Mouse (Mus musculus): ENCODE measurements around the gene Zfp169.

GRCm38 (mm10) chr13:48515861-48516260, 2.6 kb upstream of the Zfp169 start:
- TF ChIP-seq POLR2A (IDR thresholded peaks at IDR 0.05; ENCODE audit: borderline replicate concordance, insufficient read depth, low read length) (no peak), CTCF (IDR thresholded peaks at IDR 0.05; ENCODE audit: borderline replicate concordance, insufficient read depth, low read depth, low read length) (no peak)
